Mouse (Mus musculus) midbrain, embryonic 14.5 days (tissue): ENCODE measurements around the gene E130116L18Rik. TPM values are rescaled to one million over a fixed set of nuclear protein-coding genes. Genes with fewer than 3 reads are reported as not detected.

Experiments
- ATAC-seq: fragments of 200-750 bp; cut with Nextera tagmentation; 2 replicates; pipeline ENCODE4 v1.8.0; 2017; ENCODE audit warnings: moderate number of reproducible peaks, moderate library complexity; ENCODE audit not compliant: low FRiP score, low TSS enrichment
- DNase-seq: peaks from one replicate; pipeline ENCODE4 v3.0.0-alpha.2; 2015
- H3K27ac ChIP-seq: fragments of 300-500 bp; sonication (generic); replicated peaks from 2 replicates; pipeline ENCODE4 v1.5.1; 2014; ENCODE audit warnings: mild to moderate bottlenecking, low read depth, low read length, moderate library complexity
- H3K27me3 ChIP-seq: fragments of 300-500 bp; sonication (generic); 2 replicates; pipeline ENCODE4 v1.6.1; 2014; ENCODE audit warnings: low read length, control low read depth, mixed read lengths; ENCODE audit not compliant: control insufficient read depth, insufficient read depth
- H3K36me3 ChIP-seq: fragments of 300-500 bp; sonication (generic); 2 replicates; pipeline ENCODE4 v1.6.1; 2014; ENCODE audit warnings: low read length, control low read depth; ENCODE audit not compliant: control insufficient read depth, insufficient read depth
- H3K4me1 ChIP-seq: fragments of 300-500 bp; sonication (generic); 2 replicates; pipeline ENCODE4 v1.6.1; 2014; ENCODE audit warnings: mild to moderate bottlenecking, antibody characterized with exemption, low read length, control low read depth; ENCODE audit not compliant: control insufficient read depth, insufficient read depth
- H3K4me2 ChIP-seq: fragments of 300-500 bp; sonication (generic); 2 replicates; pipeline ENCODE4 v1.6.1; 2014; ENCODE audit warnings: mild to moderate bottlenecking, low read length, moderate library complexity
- H3K4me3 ChIP-seq: fragments of 300-500 bp; sonication (generic); replicated peaks from 2 replicates; pipeline ENCODE4 v1.5.1; 2014; ENCODE audit warnings: low read depth, low read length
- H3K9ac ChIP-seq: fragments of 300-500 bp; sonication (generic); replicated peaks from 2 replicates; pipeline ENCODE4 v1.6.1; 2014; ENCODE audit warnings: mild to moderate bottlenecking, low read length, moderate library complexity
- H3K9me3 ChIP-seq: fragments of 300-500 bp; sonication (generic); 2 replicates; pipeline ENCODE4 v1.6.1; 2016; ENCODE audit warnings: low read length, control low read depth, mixed read lengths; ENCODE audit not compliant: control insufficient read depth
- WGBS: fragments of 180-500 bp; shearing (Covaris S2); extraction: QIAGEN DNeasy Blood & Tissue Kit; methylation state at CpG from one replicate; pipeline ENCODE4 v1.1.7; 2014; 5-methylcytosine and 5-hydroxymethylcytosine counted together
- polyA plus RNA-seq: library from polyadenylated mRNA; unstranded; fragments of >200 nt; fragmentation: Nextera tagmentation; extraction: Ambion mirVana; gene quantifications from 2 replicates; pipeline ENCODE4 v1.2.1, GENCODE M21; 2014

Gene E130116L18Rik
- polyA plus RNA-seq, result not detected in 2 replicates

GRCm38 (mm10) chr5:25222752-25223702 lies at the start of gene E130116L18Rik:
TSS of gene E130116L18Rik (minus strand) at chr5:25223153.
- Histone ChIP-seq H3K9me3 (no peaks in the 10 kb centered on the region), H3K27ac (peak within 1 kb of the TSS; percentile 93), H3K36me3 (no peaks in the 10 kb centered on the region), H3K27me3 (no peaks in the 10 kb centered on the region), H3K4me3 (peak within 1 kb of the TSS; percentile 67), H3K9ac (peak within 1 kb of the TSS; percentile 84), H3K4me2 (peak within 1 kb of the TSS; percentile 66), H3K4me1 (peaks cover 15% of the 10 kb centered on the region)
- ATAC-seq (peak; percentile 97), DNase-seq (peak; percentile 95)
- WGBS, result 4% methylated on average over 72 of the region's 72 CpGs

DNA sequence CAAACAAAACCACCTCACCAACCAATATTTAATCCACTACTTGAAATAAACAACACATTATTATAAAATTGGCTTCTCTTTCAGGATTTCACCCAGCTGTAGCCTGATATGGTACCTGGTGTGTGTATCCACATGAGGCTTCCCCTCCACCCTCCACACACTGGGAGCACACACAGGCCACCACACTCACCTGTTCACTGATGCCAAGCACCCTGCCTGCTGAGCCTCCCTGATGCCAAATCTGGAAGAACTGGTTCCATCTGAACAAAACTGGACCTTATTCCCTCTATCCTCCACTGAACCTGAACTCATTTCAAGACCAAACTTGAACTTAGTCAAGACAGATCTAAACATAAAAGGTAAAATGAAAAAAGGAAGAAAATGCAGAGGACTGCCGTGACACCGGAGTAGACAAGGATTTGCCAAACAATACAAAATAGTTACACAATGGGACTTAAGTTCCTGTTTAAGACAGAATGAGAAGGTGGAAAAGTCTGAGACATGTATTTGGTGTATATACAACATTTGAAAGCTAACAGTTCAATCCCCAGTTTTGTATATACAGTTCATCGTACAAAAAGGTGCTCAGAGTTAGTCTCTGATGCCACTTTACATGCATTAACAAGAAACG lies 45.4 kb upstream of the E130116L18Rik start:
- Histone ChIP-seq H3K4me2 (no peak overlapping the region), H3K4me1 (no peaks in the 10 kb centered on the region), H3K27ac (no peak overlapping the region), H3K36me3 (peaks cover 83% of the 10 kb centered on the region), H3K27me3 (no peaks in the 10 kb centered on the region), H3K9ac (no peak overlapping the region), H3K9me3 (no peaks in the 10 kb centered on the region), H3K4me3 (no peak overlapping the region)
- DNase-seq (no peak), ATAC-seq (no peak)
- 98% methylated on average over 4 of the region's 4 CpGs for WGBS

GRCm38 (mm10) chr5:25262266-25262665 lies 39.3 kb upstream of the E130116L18Rik start:
- no peak for DNase-seq
- no peak overlapping the region for H3K4me3 ChIP-seq
- H3K27ac ChIP-seq, result no peak overlapping the region
- no peaks in the 10 kb centered on the region for H3K27me3 ChIP-seq
- peaks cover 92% of the 10 kb centered on the region for H3K36me3 ChIP-seq
- no peaks in the 10 kb centered on the region for H3K4me1 ChIP-seq
- 81% methylated on average over 7 of the region's 7 CpGs for WGBS
- no peak overlapping the region for H3K4me2 ChIP-seq
- no peak overlapping the region for H3K9ac ChIP-seq
- ATAC-seq, result no peak
- no peaks in the 10 kb centered on the region for H3K9me3 ChIP-seq

- Histone ChIP-seq H3K4me3 (no peak overlapping the region), H3K27ac (no peak overlapping the region), H3K4me1 (no peaks in the 10 kb centered on the region), H3K36me3 (peaks cover 92% of the 10 kb centered on the region), H3K9me3 (no peaks in the 10 kb centered on the region), H3K4me2 (no peak overlapping the region), H3K9ac (no peak overlapping the region), H3K27me3 (no peaks in the 10 kb centered on the region)
- peak; percentile 8 for DNase-seq
- 88% methylated on average over 6 of the region's 6 CpGs for WGBS
- ATAC-seq, result no peak
Measured at GRCm38 (mm10) chr5:25261452-25261851, 38.5 kb upstream of the E130116L18Rik start.

GRCm38 (mm10) chr5:25256686-25257085 lies 33.7 kb upstream of the E130116L18Rik start:
- no peaks in the 10 kb centered on the region for H3K9me3 ChIP-seq
- 75% methylated on average over 2 of the region's 2 CpGs for WGBS
- ATAC-seq (no peak), DNase-seq (no peak)
- no peaks in the 10 kb centered on the region for H3K27me3 ChIP-seq
- no peak overlapping the region for H3K27ac ChIP-seq
- no peak overlapping the region for H3K4me3 ChIP-seq
- H3K4me2 ChIP-seq, result no peak overlapping the region
- no peaks in the 10 kb centered on the region for H3K4me1 ChIP-seq
- H3K9ac ChIP-seq, result no peak overlapping the region
- peaks cover 91% of the 10 kb centered on the region for H3K36me3 ChIP-seq

DNA sequence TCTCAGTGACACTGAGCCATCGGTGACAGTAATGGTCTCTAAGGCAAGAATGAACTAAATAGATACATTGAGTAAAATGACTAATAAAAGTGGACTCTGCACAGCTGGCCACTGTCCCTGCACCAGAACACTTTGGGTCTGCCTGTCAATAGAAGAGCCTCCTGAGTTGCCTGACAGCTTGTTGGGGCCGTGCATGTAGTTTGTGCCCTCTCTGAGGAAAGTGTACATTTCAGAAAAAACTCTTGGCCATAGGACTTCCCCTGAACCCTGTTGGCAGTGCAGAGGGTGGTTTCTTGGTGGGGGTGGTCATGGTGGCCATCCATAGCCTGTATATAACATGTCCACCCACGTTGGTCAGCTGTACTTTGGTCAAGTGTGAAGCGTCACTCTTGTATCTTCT lies 31.5 kb upstream of the E130116L18Rik start:
- DNase-seq, result no peak
- Histone ChIP-seq H3K4me1 (no peaks in the 10 kb centered on the region), H3K36me3 (peaks cover 97% of the 10 kb centered on the region), H3K9me3 (no peaks in the 10 kb centered on the region), H3K27ac (no peak overlapping the region), H3K27me3 (no peaks in the 10 kb centered on the region), H3K4me2 (no peak overlapping the region), H3K4me3 (no peak overlapping the region), H3K9ac (no peak overlapping the region)
- no peak for ATAC-seq
- 95% methylated on average over 4 of the region's 4 CpGs for WGBS

- DNase-seq, result no peak
- no peaks in the 10 kb centered on the region for H3K4me1 ChIP-seq
- 95% methylated on average over 8 of the region's 8 CpGs for WGBS
- no peak overlapping the region for H3K27ac ChIP-seq
- H3K9ac ChIP-seq, result no peak overlapping the region
- no peak for ATAC-seq
- H3K9me3 ChIP-seq, result no peaks in the 10 kb centered on the region
- H3K4me3 ChIP-seq, result no peak overlapping the region
- H3K36me3 ChIP-seq, result peaks cover 85% of the 10 kb centered on the region
- H3K4me2 ChIP-seq, result no peak overlapping the region
- no peaks in the 10 kb centered on the region for H3K27me3 ChIP-seq
Measured at GRCm38 (mm10) chr5:25252825-25253544, 30.0 kb upstream of the E130116L18Rik start.

- DNase-seq (no peak), ATAC-seq (no peak)
- no peak overlapping the region for H3K27ac ChIP-seq
- H3K9ac ChIP-seq, result no peak overlapping the region
- H3K9me3 ChIP-seq, result no peaks in the 10 kb centered on the region
- no peaks in the 10 kb centered on the region for H3K27me3 ChIP-seq
- 83% methylated on average over 2 of the region's 2 CpGs for WGBS
- no peak overlapping the region for H3K4me3 ChIP-seq
- H3K36me3 ChIP-seq, result peaks cover 79% of the 10 kb centered on the region
- H3K4me2 ChIP-seq, result no peak overlapping the region
- H3K4me1 ChIP-seq, result no peaks in the 10 kb centered on the region
Measured at GRCm38 (mm10) chr5:25252423-25252822, 29.5 kb upstream of the E130116L18Rik start.
